Mouse (Mus musculus): ENCODE measurements at regions not wholly inside any gene's neighbourhood (a gene's known extent, or its start where the extent isn't known, plus 50 kb on each side); places are given as distances from the start of the nearest gene placed in this dataset.

DNA sequence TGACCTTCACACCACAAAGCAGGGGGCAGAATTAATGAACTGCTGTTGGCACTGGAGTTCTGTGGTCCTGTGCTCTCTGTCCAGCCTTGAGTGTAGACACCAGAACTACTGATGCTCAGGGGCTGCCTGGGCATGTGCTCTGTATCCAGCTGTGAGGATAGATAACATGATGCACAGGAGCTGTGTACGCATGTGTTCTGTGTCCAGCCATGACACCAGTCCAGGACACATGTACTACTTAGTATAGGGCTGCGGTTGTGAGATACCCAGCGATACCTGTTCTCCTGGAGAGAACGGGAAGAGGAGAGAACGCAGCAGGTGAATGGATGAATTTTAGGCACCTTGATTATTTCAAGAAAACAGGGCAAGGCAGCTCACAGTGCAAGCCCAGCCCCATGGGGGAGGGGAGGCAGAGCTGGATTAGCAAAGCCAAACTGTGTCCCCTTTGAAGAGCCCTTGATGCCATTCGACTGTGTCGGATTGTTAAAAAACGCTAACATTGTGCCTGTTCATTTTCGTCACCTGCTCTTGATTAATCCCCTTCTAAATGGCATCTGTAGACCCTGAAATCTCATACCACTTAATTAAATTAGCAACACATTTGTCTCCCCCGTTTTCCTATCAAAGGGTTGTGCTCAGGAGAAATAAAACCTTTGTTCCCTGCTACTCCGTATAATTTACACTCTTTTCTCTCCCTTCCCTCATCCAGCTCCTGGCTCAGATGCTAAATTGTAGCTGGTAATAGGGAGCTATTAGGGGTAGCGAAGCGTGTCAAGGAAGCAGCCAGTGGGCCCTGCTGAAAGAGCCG is 218.8 kb upstream of the Irx4 start:
- DNase-seq (ENCODE audit: extremely low read depth) = no peak
- Histone ChIP-seq H3K4me3 (replicated peaks in 1 of 3; ENCODE audit: low read depth in 2 of 3, low read length in 2 of 3, poor library complexity in 1 of 3) (no peak overlapping the region), H3K4me2 (ENCODE audit: insufficient read depth, low read depth, poor library complexity, severe bottlenecking) (no peak overlapping the region), H3K79me2 (replicated peaks; ENCODE audit: control insufficient read depth, extremely low read depth, insufficient read depth, poor library complexity, severe bottlenecking) (no peaks in the 10 kb centered on the region), H3K9me3 (replicated peaks; ENCODE audit: low read length) (peaks cover 67% of the 10 kb centered on the region), H3K4me1 (ENCODE audit: control insufficient read depth in 1 of 2, insufficient read depth in 2 of 2) (no peaks in the 10 kb centered on the region), H3K27me3 (replicated peaks) (no peaks in the 10 kb centered on the region), H3K27ac (ENCODE audit: insufficient read depth, low read depth) (no peak overlapping the region), H3K36me3 (replicated peaks in 1 of 2; ENCODE audit: control insufficient read depth in 1 of 2, insufficient read depth in 1 of 2, low read length in 1 of 2) (no peaks in the 10 kb centered on the region), H3K9ac (ENCODE audit: insufficient read depth, low read depth) (no peak overlapping the region)
- in situ Hi-C loops (cut with MboI; ENCODE audit: low pct_ligation_motif_present, low pct_unique_long_range_greater_than_20kb, low sequenced_read_pairs) (loop anchor here (25.0 kb wide), 1 partner anchor 1579 kb away; no protein-coding TSS in a partner anchor), dilution Hi-C loops (cut with MboI; ENCODE audit: extremely low pct_ligation_motif_present, extremely low pct_unique_long_range_greater_than_20kb, low sequenced_read_pairs) (no loop called here)
- TF ChIP-seq USF1 (IDR thresholded peaks at IDR 0.05; ENCODE audit: low read depth, low read length) (no peak), ETS1 (conservative IDR thresholded peaks at IDR 0.05; ENCODE audit: low read depth, low read length) (no peak), SIN3A (IDR thresholded peaks at IDR 0.05; ENCODE audit: low read length) (no peak)

DNA sequence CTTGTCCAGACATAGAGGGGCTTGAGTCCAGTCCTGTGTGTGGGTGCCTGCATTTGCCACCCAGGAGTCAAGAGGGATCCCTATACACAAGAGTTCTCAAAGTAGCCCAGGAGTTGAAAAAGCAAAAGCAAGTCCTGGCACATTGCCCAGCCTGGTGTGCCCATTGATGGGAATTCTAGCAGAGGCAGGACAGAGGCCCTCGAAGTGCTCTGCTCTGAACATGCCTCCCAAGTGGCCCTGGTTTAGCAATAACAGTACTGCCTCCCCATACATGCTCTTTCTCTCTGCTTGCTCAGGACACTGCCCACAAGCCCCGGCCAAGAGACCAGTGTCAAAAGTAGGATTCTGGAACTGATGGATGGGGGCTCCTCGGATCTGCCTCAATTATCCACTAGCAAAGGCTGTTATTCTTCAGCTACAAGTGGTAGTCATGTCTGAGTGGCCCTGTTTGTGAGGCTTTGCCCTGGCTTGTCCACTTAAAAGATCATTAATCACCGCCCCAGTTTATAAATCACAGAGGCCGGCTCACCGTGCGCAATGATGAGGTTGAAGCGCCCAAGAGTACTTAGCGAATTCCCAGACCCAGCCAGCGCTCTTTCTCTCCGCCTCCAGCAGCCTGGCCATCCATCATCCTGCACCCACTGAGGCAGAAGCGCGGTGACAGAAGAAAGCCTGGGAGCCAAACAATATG is 190.3 kb upstream of the Irx4 start:
- DNase-seq (ENCODE audit: extremely low read depth) = no peak
- H3K4me2 ChIP-seq (ENCODE audit: insufficient read depth, low read depth, poor library complexity, severe bottlenecking) = no peak overlapping the region
- no peak overlapping the region for H3K27ac ChIP-seq (ENCODE audit: insufficient read depth, low read depth)
- TF ChIP-seq USF1 (IDR thresholded peaks at IDR 0.05; ENCODE audit: low read depth, low read length) (no peak), ZKSCAN1 (IDR thresholded peaks at IDR 0.05; ENCODE audit: borderline replicate concordance, low read depth, low read length) (no peak), CHD2 (IDR thresholded peaks at IDR 0.05; ENCODE audit: low read length) (no peak), TBP (conservative IDR thresholded peaks at IDR 0.05; ENCODE audit: low read depth, low read length) (no peak), JUN (IDR thresholded peaks at IDR 0.05; ENCODE audit: insufficient read depth, low read depth, low read length) (no peak), EP300 (IDR thresholded peaks at IDR 0.05; ENCODE audit: low read length) (no peak), ZC3H11A (IDR thresholded peaks at IDR 0.05; ENCODE audit: low read depth, low read length) (no peak), ZNF384 (IDR thresholded peaks at IDR 0.05; ENCODE audit: low read depth, low read length) (no peak), MAFK (IDR thresholded peaks at IDR 0.05; ENCODE audit: insufficient replicate concordance, low read length) (no peak), ELF1 (IDR thresholded peaks at IDR 0.05; ENCODE audit: low read depth, low read length) (no peak), MAX (IDR thresholded peaks at IDR 0.05; ENCODE audit: low read length) (no peak), E2F4 (IDR thresholded peaks at IDR 0.05; ENCODE audit: insufficient replicate concordance, low read depth, low read length) (no peak), MEF2A (IDR thresholded peaks at IDR 0.05; ENCODE audit: borderline replicate concordance, low read depth, low read length) (no peak), RCOR1 (conservative IDR thresholded peaks at IDR 0.05; ENCODE audit: low read depth, low read length) (no peak), RAD21 (IDR thresholded peaks at IDR 0.05; ENCODE audit: low read depth, low read length) (no peak), MXI1 (IDR thresholded peaks at IDR 0.05; ENCODE audit: low read depth, low read length) (no peak), PAX5 (IDR thresholded peaks at IDR 0.05; ENCODE audit: low read length) (no peak), USF2 (conservative IDR thresholded peaks at IDR 0.05; ENCODE audit: low read depth, low read length) (no peak), NRF1 (IDR thresholded peaks at IDR 0.05; ENCODE audit: low read depth, low read length) (no peak), TCF12 (IDR thresholded peaks at IDR 0.05; ENCODE audit: low read depth, low read length) (no peak)
- H3K9me3 ChIP-seq (replicated peaks; ENCODE audit: low read length) = peaks cover 68% of the 10 kb centered on the region
- dilution Hi-C loops (cut with MboI; ENCODE audit: extremely low pct_ligation_motif_present, extremely low pct_unique_long_range_greater_than_20kb, low sequenced_read_pairs) (no loop called here), in situ Hi-C loops (cut with MboI; ENCODE audit: low pct_ligation_motif_present, low pct_unique_long_range_greater_than_20kb, low sequenced_read_pairs) (no loop called here)
- H3K4me1 ChIP-seq (ENCODE audit: control insufficient read depth in 1 of 2, insufficient read depth in 2 of 2) = peaks cover 0 to 6% of the 10 kb centered on the region in 2 experiments; a peak in 1 of 4 replicates
- H3K9ac ChIP-seq (ENCODE audit: insufficient read depth, low read depth) = no peak overlapping the region
- H3K4me3 ChIP-seq (replicated peaks in 1 of 3; ENCODE audit: low read depth in 2 of 3, low read length in 2 of 3, poor library complexity in 1 of 3) = no peak overlapping the region
- no peaks in the 10 kb centered on the region for H3K36me3 ChIP-seq (replicated peaks in 1 of 2; ENCODE audit: control insufficient read depth in 1 of 2, insufficient read depth in 1 of 2, low read length in 1 of 2)
- no peaks in the 10 kb centered on the region for H3K27me3 ChIP-seq (replicated peaks)
- no peaks in the 10 kb centered on the region for H3K79me2 ChIP-seq (replicated peaks; ENCODE audit: control insufficient read depth, extremely low read depth, insufficient read depth, poor library complexity, severe bottlenecking)

Data from CH12.LX (cell line).